Mouse (Mus musculus) myocyte (in vitro differentiated cells): ENCODE results near the gene Klhl11. TPM values are rescaled to one million over a fixed set of nuclear protein-coding genes. Genes with fewer than 3 reads are reported as not detected.

Source experiments
- H3K27me3 ChIP-seq: one replicate; pipeline ENCODE4 v1.6.1; 2011; ENCODE audit not compliant: control insufficient read depth, insufficient read depth, insufficient read length
- H3K36me3 ChIP-seq: one replicate; pipeline ENCODE4 v1.6.1; 2011; ENCODE audit not compliant: control insufficient read depth, insufficient read depth
- H3K4me2 ChIP-seq: one replicate; pipeline ENCODE4 v1.6.1; 2011; ENCODE audit warnings: low read depth, control low read depth
- H3K4me3 ChIP-seq: one replicate; pipeline ENCODE4 v1.5.1; 2011; ENCODE audit warnings: mild to moderate bottlenecking, control low read depth, moderate library complexity
- H3K79me2 ChIP-seq: one replicate; pipeline ENCODE4 v1.6.1; 2011; ENCODE audit not compliant: control insufficient read depth, insufficient read depth
- H3ac ChIP-seq: one replicate; pipeline ENCODE4 v1.6.1; 2011; ENCODE audit not compliant: control insufficient read depth, insufficient read length
- CEBPB ChIP-seq: IDR thresholded peaks from 2 replicates; pipeline ENCODE4 v1.6.1; 2011; ENCODE audit warnings: mild to moderate bottlenecking, moderate library complexity; ENCODE audit not compliant: poor library complexity, insufficient read depth, severe bottlenecking
- E2F4 ChIP-seq: IDR thresholded peaks from one replicate; pipeline ENCODE4 v1.6.1; 2011; ENCODE audit warnings: mild to moderate bottlenecking, control low read depth, moderate library complexity; ENCODE audit not compliant: insufficient read depth
- MAX ChIP-seq: IDR thresholded peaks from one replicate; pipeline ENCODE4 v1.6.1; 2011; ENCODE audit warnings: low read depth, mild to moderate bottlenecking, control low read depth
- MYOD1 ChIP-seq, 3 experiments: IDR thresholded peaks; one replicate each; pipeline ENCODE4 v1.6.1; 2011; ENCODE audit warnings: control low read depth in 2 of 3, low read depth in 2 of 3, mild to moderate bottlenecking in 2 of 3, moderate library complexity in 1 of 3; ENCODE audit not compliant: insufficient read length in 2 of 3, control insufficient read depth in 1 of 3
- MYOG ChIP-seq, 3 experiments: IDR thresholded peaks; one replicate each; pipeline ENCODE4 v1.6.1; 2011; ENCODE audit warnings: control low read depth in 2 of 3, low read depth in 2 of 3, mild to moderate bottlenecking in 2 of 3; ENCODE audit not compliant: insufficient read length in 2 of 3, control insufficient read depth in 1 of 3, insufficient read depth in 1 of 3
- POLR2A ChIP-seq: IDR thresholded peaks from one replicate; pipeline ENCODE4 v1.6.1; 2011; ENCODE audit warnings: low read depth, mild to moderate bottlenecking, control low read depth, moderate library complexity; ENCODE audit not compliant: insufficient read length
- POLR2AphosphoS2 ChIP-seq: IDR thresholded peaks from one replicate; pipeline ENCODE4 v1.6.1; 2011; ENCODE audit warnings: low read depth, control low read depth; ENCODE audit not compliant: insufficient read length
- REST ChIP-seq: IDR thresholded peaks from one replicate; pipeline ENCODE4 v1.6.1; 2011; ENCODE audit warnings: mild to moderate bottlenecking, control low read depth, moderate library complexity; ENCODE audit not compliant: insufficient read depth, insufficient read length
- SRF ChIP-seq: IDR thresholded peaks from one replicate; pipeline ENCODE4 v1.6.1; 2011; ENCODE audit warnings: low read depth; ENCODE audit not compliant: control insufficient read depth, insufficient read length
- TCF12 ChIP-seq: IDR thresholded peaks from one replicate; pipeline ENCODE4 v1.6.1; 2011; ENCODE audit warnings: mild to moderate bottlenecking, control low read depth; ENCODE audit not compliant: poor library complexity, insufficient read depth, severe bottlenecking
- TCF3 ChIP-seq: IDR thresholded peaks from one replicate; pipeline ENCODE4 v1.6.1; 2011; ENCODE audit warnings: low read depth, control low read depth; ENCODE audit not compliant: insufficient read length
- USF1 ChIP-seq: IDR thresholded peaks from one replicate; pipeline ENCODE4 v1.6.1; 2011; ENCODE audit warnings: low read depth, mild to moderate bottlenecking, control low read depth, moderate library complexity
- polyA plus RNA-seq: library from polyadenylated mRNA; unstranded; fragments of >200 nt; fragmentation: generic; extraction: Trizol; gene quantifications from one replicate; pipeline ENCODE4 v1.2.1, GENCODE M21; 2012; ENCODE audit warnings: missing spikeins

Gene Klhl11
- polyA plus RNA-seq, 1 experiment: 3.6 TPM

- Histone ChIP-seq H3ac (no peak overlapping the region), H3K4me3 (no peak overlapping the region), H3K36me3 (peaks cover 74% of the 10 kb centered on the region), H3K4me2 (no peak overlapping the region), H3K79me2 (no peaks in the 10 kb centered on the region), H3K27me3 (no peaks in the 10 kb centered on the region)
- TF ChIP-seq USF1 (no peak), CEBPB (no peak), E2F4 (no peak), MYOG (IDR thresholded peaks at IDR 0.05; ENCODE audit: control insufficient read depth in 1 of 3, insufficient read depth in 1 of 3, insufficient read length in 2 of 3, low read depth in 2 of 3) (no peak), TCF3 (no peak), POLR2AphosphoS2 (no peak), REST (no peak), MAX (no peak), TCF12 (no peak), MYOD1 (IDR thresholded peaks at IDR 0.05; ENCODE audit: control insufficient read depth in 1 of 3, insufficient read length in 2 of 3, low read depth in 2 of 3) (no peak), POLR2A (no peak), SRF (no peak)
Observed at GRCm38 (mm10) chr11:100515789-100516188, 43.2 kb upstream of the Klhl11 start.

- Histone ChIP-seq H3K4me2 (no peak overlapping the region), H3ac (no peak overlapping the region), H3K36me3 (peaks cover 70% of the 10 kb centered on the region), H3K4me3 (no peak overlapping the region), H3K79me2 (no peaks in the 10 kb centered on the region), H3K27me3 (no peaks in the 10 kb centered on the region)
- TF ChIP-seq REST (no peak), SRF (no peak), CEBPB (no peak), USF1 (no peak), E2F4 (no peak), TCF12 (no peak), POLR2A (no peak), MYOG (IDR thresholded peaks at IDR 0.05; ENCODE audit: control insufficient read depth in 1 of 3, insufficient read depth in 1 of 3, insufficient read length in 2 of 3, low read depth in 2 of 3) (no peak), MAX (no peak), MYOD1 (IDR thresholded peaks at IDR 0.05; ENCODE audit: control insufficient read depth in 1 of 3, insufficient read length in 2 of 3, low read depth in 2 of 3) (no peak), TCF3 (no peak), POLR2AphosphoS2 (no peak)
Observed at GRCm38 (mm10) chr11:100515061-100515460, 42.5 kb upstream of the Klhl11 start.

GRCm38 (mm10) chr11:100513716-100514115 is 41.2 kb upstream of the Klhl11 start:
- H3ac ChIP-seq: no peak overlapping the region
- H3K27me3 ChIP-seq: no peaks in the 10 kb centered on the region
- H3K79me2 ChIP-seq: no peaks in the 10 kb centered on the region
- no peak overlapping the region for H3K4me3 ChIP-seq
- H3K36me3 ChIP-seq: peaks cover 69% of the 10 kb centered on the region
- H3K4me2 ChIP-seq: no peak overlapping the region
- no peak for TF ChIP-seq TCF3
- TF ChIP-seq POLR2A: no peak
- TF ChIP-seq CEBPB: no peak

GRCm38 (mm10) chr11:100512384-100512783 is 39.8 kb upstream of the Klhl11 start:
- Histone ChIP-seq H3K36me3 (peaks cover 77% of the 10 kb centered on the region), H3K4me2 (no peak overlapping the region), H3K79me2 (no peaks in the 10 kb centered on the region), H3K4me3 (no peak overlapping the region), H3ac (no peak overlapping the region), H3K27me3 (no peaks in the 10 kb centered on the region)
- no peak for TF ChIP-seq CEBPB
- no peak for TF ChIP-seq E2F4
- TF ChIP-seq MYOD1 (IDR thresholded peaks at IDR 0.05; ENCODE audit: control insufficient read depth in 1 of 3, insufficient read length in 2 of 3, low read depth in 2 of 3): no peak
- TF ChIP-seq TCF12: no peak
- no peak for TF ChIP-seq TCF3
- TF ChIP-seq SRF: no peak
- no peak for TF ChIP-seq REST
- no peak for TF ChIP-seq MAX
- no peak for TF ChIP-seq POLR2A
- TF ChIP-seq POLR2AphosphoS2: no peak
- TF ChIP-seq USF1: no peak
- TF ChIP-seq MYOG (IDR thresholded peaks at IDR 0.05; ENCODE audit: control insufficient read depth in 1 of 3, insufficient read depth in 1 of 3, insufficient read length in 2 of 3, low read depth in 2 of 3): no peak

- no peak overlapping the region for H3K4me3 ChIP-seq
- H3K4me2 ChIP-seq: no peak overlapping the region
- TF ChIP-seq CEBPB (no peak), POLR2A (no peak), TCF3 (no peak), E2F4 (no peak), MYOD1 (IDR thresholded peaks at IDR 0.05; ENCODE audit: control insufficient read depth in 1 of 3, insufficient read length in 2 of 3, low read depth in 2 of 3) (no peak), REST (no peak), TCF12 (no peak), SRF (no peak)
- no peak overlapping the region for H3ac ChIP-seq
- no peaks in the 10 kb centered on the region for H3K79me2 ChIP-seq
- H3K27me3 ChIP-seq: no peaks in the 10 kb centered on the region
- H3K36me3 ChIP-seq: peaks cover 83% of the 10 kb centered on the region
Observed at GRCm38 (mm10) chr11:100510556-100510955, 38.0 kb upstream of the Klhl11 start.
